21 mouse cellular contexts compared by ENCODE assay signal in genomic region chr16:22075067-22075466, GRCm38 (mm10).
A peak's percentile ranks its signal among the peaks of the same experiment; 100 is the strongest.
DNase-seq lines count a peak whose midpoint lies in the region; ATAC-seq and TF ChIP-seq lines count a peak whose summit lies in the region.
"Had no signal": no experiment of that assay in that cellular context is flagged by ENCODE, and none has a peak within 500 bp of the region (broad histone marks: within the 10 kb centered on the region; RNA-seq: fewer than 3 reads in every experiment).

No protein-coding gene starts in this region.

- no peak for TF ChIP-seq POLR2A in thymus, adult 2 months (IDR thresholded peaks at IDR 0.05; ENCODE audit: control insufficient read depth, extremely low read depth, insufficient read depth, low read length, poor library complexity)

- ATAC-seq in activated CD4-positive, CD25-positive, alpha-beta regulatory T cell, adult 4 months, result peak; percentile 76
- ATAC-seq: forebrain, embryonic 16.5 days had no signal

- H3K27ac ChIP-seq in thymus, adult 2 months (ENCODE audit: control insufficient read depth, insufficient read depth, low read length), result no peak overlapping the region
- H3K27ac ChIP-seq: embryonic facial prominence, embryonic 13.5 days; heart, embryonic 10.5 days; hindbrain, embryonic 15.5 days had no signal

- H3K4me1 ChIP-seq in thymus, adult 2 months (replicated peaks; ENCODE audit: control insufficient read depth, insufficient read depth, low read length), result peaks cover 20% of the 10 kb centered on the region
- H3K4me1 ChIP-seq: embryonic facial prominence, embryonic 13.5 days; hindbrain, embryonic 15.5 days had no signal

- H3K36me3 ChIP-seq in thymus, adult 2 months (ENCODE audit: control insufficient read depth, insufficient read depth, low read length), result no peaks in the 10 kb centered on the region

- no peak overlapping the region for H3K4me3 ChIP-seq in thymus, adult 2 months (ENCODE audit: control insufficient read depth, insufficient read depth, low read length)
- H3K4me3 ChIP-seq: embryonic facial prominence, embryonic 13.5 days; forebrain, embryonic 12.5 days; heart, embryonic 10.5 days; hindbrain, embryonic 10.5 days; hindbrain, embryonic 15.5 days had no signal

- no peak for TF ChIP-seq CTCF in thymus, adult 2 months (IDR thresholded peaks at IDR 0.05; ENCODE audit: borderline replicate concordance, control insufficient read depth, extremely low read depth, insufficient read depth, low read length, poor library complexity)

- no peaks in the 10 kb centered on the region for H3K27me3 ChIP-seq in thymus, adult 2 months (ENCODE audit: control insufficient read depth, insufficient read depth, low read length)
- H3K27me3 ChIP-seq: embryonic facial prominence, embryonic 13.5 days; forebrain, embryonic 12.5 days; hindbrain, embryonic 15.5 days had no signal

- 56% methylated on average over 6 of the region's 6 CpGs for WGBS in thymus, adult 2 months

- DNase-seq in thymus, postnatal 25 days, result peak; percentile 36
- DNase-seq in thymus, adult 2 months, result no peak
- DNase-seq in CD8-positive naive resting alpha-beta T cell, adult 2 months (ENCODE audit: low read depth in 2 of 2, low spot score in 2 of 2), result peak; percentile 3 to 29
- DNase-seq in right cerebral cortex, postnatal 4 days, result no peak
- no peak for DNase-seq in left cerebral cortex, adult 11 months (ENCODE audit: low spot score)
- DNase-seq in adrenal gland, adult (ENCODE audit: inconsistent age in 2 of 2, low spot score in 1 of 2), result no peak
- DNase-seq: adrenal gland, adult 2 months; adrenal gland, postnatal 25 days; cerebellum, adult 18-20 months; cerebellum, adult 9-11 months; cerebellum, postnatal 36 days; gastrocnemius, postnatal 10 days; heart, adult 18-20 months; heart, postnatal 14 days had no signal

Comparison
In these comparisons a context has a peak if more than half of its experiments do, and no peak if none do; other contexts are left out.
1. DNase-seq: peak in thymus, postnatal 25 days (single experiment) and CD8-positive naive resting alpha-beta T cell, adult 2 months (2 of 2); none in thymus, adult 2 months (single experiment), right cerebral cortex, postnatal 4 days (single experiment), left cerebral cortex, adult 11 months (single experiment) and adrenal gland, adult (0 of 2).